Mouse (Mus musculus) liver, postnatal 0 days (tissue): ENCODE measurements at regions not wholly inside any gene's neighbourhood (a gene's known extent, or its start where the extent isn't known, plus 50 kb on each side); places are given as distances from the start of the nearest gene placed in this dataset.

Experiments
- CTCF ChIP-seq: sonication (generic); IDR thresholded peaks from 2 replicates; pipeline ENCODE4 v1.5.1; 2016; ENCODE audit warnings: antibody characterized with exemption, low read depth
- EP300 ChIP-seq: IDR thresholded peaks from 2 replicates; pipeline ENCODE4 v1.6.1; 2016; ENCODE audit warnings: antibody characterized with exemption, low read depth, mild to moderate bottlenecking

- TF ChIP-seq CTCF = no peak
- TF ChIP-seq EP300 = no peak
Observed at GRCm38 (mm10) chr3:148564716-148565115, 425.6 kb downstream of the Adgrl2 start.
